Mouse (Mus musculus) B cell, adult 67 days (primary cell): ENCODE measurements around the gene Mdfic. TPM values are rescaled to one million over a fixed set of nuclear protein-coding genes. Genes with fewer than 3 reads are reported as not detected.

ENCODE experiments used
- total RNA-seq, 2 experiments: library from RNA; stranded (reverse); gene quantifications; 4 replicates each; pipeline ENCODE4 v1.2.4; 2023

Gene Mdfic
- total RNA-seq = 10 to 100 TPM; 34.5 to 37.7 TPM

GRCm38 (mm10) chr6:15720461-15720817, at the start of gene Mdfic:
TSS of gene Mdfic (plus strand) at chr6:15720661.

